Mouse (Mus musculus) heart, adult 10 weeks (tissue): Measurements from ENCODE around the gene Hoxb5. TPM values are rescaled to one million over a fixed set of nuclear protein-coding genes. Genes with fewer than 3 reads are reported as not detected.

Source experiments
- polyA plus RNA-seq: library from polyadenylated mRNA; stranded (reverse); fragments of 350-450 nt; fragmentation: Illumina TruSeq; extraction: RNeasy Lipid Tissue Mini Kit (QIAGEN cat#74804); gene quantifications from one replicate; pipeline ENCODE4 v1.2.3, GENCODE M21; 2014; ENCODE audit warnings: low read depth, low replicate concordance

Gene Hoxb5
- polyA plus RNA-seq: not detected

DNA sequence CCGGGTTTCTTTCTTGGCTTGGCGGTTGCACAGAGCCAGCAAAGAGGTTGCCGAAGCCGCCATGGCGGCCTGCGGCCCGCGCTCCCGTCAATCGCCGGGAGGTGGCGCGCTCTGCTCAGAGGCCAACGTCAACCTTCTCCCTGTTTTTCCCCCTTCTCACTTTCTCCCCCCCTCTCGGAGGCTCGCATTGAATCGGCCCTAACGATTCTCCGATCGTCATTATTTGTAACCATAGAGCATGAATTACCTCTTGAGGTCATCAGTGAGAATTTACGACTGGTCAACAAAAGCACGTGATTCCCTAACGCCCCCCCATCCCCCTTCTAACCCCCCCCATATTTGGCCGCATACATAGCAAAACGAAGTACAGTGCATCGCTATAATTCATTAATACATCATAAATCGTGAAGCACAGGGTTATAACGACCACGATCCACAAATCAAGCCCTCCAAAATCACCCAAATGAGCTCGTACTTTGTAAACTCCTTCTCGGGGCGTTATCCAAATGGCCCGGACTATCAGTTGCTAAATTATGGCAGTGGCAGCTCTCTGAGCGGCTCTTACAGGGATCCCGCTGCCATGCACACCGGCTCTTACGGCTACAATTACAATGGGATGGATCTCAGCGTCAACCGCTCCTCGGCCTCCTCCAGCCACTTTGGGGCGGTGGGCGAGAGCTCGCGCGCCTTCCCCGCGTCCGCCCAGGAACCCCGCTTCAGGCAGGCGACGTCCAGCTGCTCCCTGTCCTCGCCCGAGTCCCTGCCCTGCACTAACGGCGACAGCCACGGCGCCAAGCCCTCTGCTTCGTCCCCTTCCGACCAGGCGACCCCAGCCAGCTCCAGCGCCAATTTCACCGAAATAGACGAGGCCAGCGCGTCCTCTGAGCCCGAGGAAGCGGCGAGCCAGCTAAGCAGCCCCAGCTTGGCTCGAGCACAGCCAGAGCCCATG lies at the start of gene Hoxb5:
TSS of gene Hoxb5 (plus strand) at position 186 of the 949 bp plus-strand sequence.

DNA sequence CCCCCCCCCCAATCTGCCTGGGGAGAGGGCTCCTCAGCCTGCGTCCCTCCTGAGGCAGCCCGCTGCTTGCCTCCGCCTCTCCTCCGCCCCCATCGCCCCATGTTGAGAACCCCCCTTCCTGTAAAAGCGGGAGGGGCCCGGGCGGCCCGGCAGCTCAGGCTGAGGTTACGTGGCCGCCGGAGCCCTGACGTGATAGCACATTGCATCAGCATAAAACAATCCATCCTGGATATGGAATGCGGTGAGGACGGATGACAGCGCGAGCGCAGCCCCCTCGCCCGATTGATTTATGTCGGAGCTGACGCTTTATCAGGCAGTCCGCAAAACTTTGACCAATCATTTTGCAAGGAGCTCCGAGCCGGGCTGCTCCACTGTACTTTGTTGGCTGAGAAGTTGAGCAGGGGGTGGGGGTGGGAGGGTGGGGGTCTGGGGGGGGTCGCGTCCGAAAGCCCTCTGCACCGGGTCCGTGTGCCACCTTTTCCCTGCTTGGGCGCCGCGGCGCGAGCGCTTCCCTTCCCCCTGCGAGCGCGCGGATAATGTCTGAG lies 32.1 kb upstream of the Hoxb5 start, which contains the start of gene Hoxb9:
TSS of gene Hoxb9 (plus strand) at position 462 of the 545 bp plus-strand sequence.

DNA sequence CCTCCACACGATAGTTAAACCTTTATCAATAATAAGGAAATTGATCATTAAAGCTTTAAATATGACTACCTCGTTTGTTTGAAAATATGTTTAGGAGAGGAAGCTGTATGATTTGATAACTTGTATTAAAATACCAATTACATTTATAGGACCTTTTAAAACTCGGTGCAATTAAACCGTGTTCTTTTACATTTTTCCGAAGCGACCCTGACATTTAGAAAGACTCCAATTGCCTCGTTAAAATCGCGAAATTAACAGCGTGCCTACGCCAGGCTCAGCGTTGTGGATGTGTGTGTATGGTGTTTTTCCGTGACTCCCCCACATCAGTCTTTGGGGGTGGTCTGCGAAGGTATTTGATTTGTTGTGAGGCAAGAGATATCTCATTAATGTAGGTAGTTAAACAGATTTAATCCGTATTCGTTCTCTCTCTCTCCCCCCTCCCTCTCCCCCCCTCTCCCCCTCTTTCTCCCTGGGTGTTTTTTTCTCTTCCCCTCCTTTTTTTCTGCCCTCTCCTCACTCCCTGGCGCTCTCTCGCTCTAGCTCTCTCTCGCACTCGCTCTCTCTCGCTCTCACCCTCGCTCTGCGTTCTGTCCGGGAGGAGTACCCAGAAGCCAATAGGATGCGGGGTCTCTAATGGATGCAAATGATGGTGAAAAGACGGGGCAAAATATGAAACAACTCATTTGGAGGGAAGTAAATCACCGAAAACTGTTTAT lies 21.1 kb upstream of the Hoxb5 start, which contains the start of gene Hoxb8:
TSS of gene Hoxb8 (plus strand) at position 51 of the 716 bp plus-strand sequence.

DNA sequence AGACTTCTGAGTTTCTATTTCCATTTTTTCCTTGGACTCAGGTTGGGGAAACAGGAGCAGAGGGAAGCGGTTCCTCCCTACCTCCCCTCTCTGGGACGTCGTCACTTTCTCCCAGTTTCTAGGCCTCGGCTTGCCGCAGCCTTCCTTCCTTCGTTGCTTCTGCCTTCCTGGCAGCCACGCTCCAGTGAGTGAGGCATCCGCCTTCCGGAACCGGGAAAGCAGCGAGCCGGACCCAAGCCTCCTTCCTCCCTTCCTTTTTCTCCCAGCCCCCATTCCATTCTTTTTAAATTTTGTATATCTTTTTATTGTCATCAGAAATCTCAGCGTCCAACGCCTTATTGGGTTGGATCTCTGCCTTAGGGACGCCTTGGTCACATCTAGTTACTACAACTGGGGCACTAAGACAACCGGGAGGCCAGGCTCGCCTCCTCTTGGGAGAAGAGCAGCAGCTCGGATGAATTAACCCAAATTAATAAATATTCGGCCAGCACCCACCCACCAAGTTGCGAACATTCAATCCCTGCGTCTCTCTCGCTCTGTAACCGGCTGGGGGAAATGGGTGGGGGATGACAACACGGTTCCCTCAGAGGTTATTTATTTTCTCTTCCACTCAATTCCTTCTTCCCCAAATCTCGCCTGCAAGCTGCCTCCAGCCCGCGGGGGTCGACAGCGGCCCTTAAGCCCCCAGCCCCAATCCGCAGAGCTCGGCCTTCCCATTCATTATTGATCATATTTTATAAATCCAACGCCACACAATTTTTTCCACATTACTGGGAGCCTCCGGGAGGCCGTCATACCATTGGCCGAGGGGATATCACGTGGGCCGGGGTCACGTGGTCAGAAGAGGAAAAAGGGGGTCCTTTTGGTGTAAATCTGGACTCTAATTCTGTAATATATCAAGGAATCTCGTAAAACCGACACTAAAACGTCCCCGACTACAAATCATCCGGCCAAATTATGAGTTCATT lies 17.1 kb upstream of the Hoxb5 start, which contains the start of gene Hoxb7:
TSS of gene Hoxb7 (plus strand) at position 853 of the 968 bp plus-strand sequence.

DNA sequence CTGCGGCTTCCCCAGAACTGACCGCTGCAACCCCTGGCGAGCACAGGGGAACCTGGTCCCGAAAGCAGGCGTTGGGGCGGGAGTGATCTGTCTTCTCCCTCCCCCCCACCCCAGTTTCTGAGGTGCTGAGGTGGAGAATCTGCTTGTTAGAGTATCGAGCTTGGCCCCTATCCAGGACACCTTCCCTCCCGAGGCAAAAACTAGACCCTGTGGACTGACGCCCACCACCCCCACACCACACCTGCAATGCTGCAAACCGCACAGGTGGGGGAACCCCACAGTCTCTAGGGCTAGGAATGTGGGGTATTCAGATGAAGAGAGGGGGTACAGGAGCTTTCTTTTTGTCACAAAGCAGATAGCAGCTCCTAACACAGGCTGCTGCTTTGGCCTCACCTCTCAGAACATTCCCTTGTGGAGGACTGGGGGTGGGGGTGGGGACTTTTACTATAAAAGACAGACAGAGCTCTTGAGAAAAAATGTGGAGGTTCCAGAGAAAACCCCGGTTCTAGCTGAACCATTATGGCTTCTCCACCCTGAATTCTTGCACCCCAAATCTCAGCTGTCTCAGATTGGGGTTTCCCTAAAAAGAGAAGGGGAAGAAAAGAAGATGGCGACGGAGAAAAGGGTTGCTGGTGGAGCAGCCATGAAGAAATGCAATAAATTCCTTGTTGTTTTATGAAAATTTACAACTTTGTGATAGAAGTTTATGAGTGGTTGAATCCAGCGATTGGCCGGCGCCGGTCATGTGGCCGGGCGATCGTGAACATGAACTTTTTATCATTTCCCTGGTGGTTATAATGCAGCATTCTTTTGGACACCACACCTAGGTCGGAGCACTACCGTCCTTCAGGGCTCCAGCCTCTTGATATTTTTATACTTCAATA lies 11.2 kb upstream of the Hoxb5 start, which contains the start of gene Hoxb6:
TSS of gene Hoxb6 (plus strand) at position 796 of the 884 bp plus-strand sequence.

DNA sequence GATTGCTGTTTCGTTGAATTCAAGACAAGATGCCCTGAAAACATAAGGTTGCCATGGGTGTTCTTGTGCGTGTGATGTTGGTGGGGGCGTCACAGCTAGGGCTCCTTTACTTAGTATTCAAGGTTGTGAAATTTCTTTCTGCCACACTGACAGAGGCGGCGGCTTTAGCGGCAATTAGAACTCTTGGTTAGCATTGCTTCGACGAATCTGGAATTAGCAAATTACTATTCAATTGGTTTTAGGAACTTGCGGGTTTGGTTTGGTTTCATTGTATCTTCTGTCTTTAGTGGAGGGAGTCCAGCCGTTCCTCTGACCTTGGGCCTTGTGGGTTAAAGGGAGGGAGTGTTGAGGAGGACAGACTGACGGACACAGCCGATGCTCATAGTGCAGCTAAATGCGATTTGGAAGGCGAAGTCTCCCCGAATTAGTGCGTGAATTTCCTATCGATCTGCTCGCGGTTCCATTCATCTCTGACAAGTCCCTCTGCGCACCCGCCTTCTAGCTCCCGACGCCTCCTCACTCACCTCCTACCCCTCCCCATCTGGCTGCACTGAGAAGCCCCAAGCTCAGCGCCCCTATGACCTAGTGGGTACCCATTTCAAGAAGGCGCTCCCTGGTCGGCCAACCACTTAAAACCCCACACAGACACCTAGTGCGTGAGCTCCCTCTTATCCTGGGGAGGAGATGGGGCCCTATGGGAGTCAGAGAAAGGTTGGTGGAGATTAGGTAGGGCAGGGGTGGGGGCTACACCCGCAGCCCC lies 14.7 kb downstream of the Hoxb5 start, which contains the start of gene Hoxb4:
TSS of gene Hoxb4 (plus strand) at position 660 of the 760 bp plus-strand sequence.

DNA sequence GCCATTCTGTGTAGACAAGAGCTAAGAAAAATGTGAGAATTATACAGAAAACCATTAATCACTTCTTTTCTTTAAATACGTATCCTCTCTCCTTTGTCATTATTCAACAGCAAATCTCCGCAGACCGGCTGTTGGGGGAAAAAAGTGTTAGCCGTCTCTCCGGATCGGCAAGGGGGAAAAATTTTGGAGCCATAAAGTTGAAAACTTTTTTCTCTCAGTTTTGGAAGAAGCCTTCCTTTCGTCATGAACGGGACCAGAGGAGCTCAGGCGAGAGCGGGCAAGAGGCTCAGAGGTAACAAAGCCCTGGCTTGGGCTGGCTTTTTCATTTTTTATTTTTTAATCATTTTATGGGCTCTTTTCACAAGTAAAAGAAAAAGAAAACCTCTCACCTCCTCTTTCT lies 20.0 kb downstream of the Hoxb5 start, which contains the start of gene Hoxb3:
TSS of gene Hoxb3 (plus strand) at position 173 of the 400 bp plus-strand sequence.

DNA sequence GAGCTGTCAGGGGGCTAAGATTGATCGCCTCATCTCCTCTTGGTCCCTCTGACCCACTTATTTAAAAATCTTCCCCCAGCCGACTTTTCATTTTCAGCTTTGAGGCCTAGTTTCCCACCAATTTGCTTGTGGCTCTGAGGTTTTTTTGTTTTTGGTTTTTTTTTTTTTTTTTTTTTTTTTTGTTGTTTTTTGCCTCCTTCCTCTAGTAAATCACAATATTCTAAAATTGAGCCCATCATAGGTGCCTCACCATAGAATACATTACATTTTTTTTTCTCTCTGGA lies 47.1 kb downstream of the Hoxb5 start, which contains the start of gene Hoxb2:
TSS of gene Hoxb2 (plus strand) at position 185 of the 284 bp plus-strand sequence.

Other genes with a start within 250 kb of the Hoxb5 start
- 33.0 TPM for gene Ube2z, start 237.9 kb upstream of the Hoxb5 start, polyA plus RNA-seq
- 3,747 TPM for gene Atp5g1, start 227.7 kb upstream of the Hoxb5 start, polyA plus RNA-seq
- not detected for gene Calcoco2, start 191.4 kb upstream of the Hoxb5 start, polyA plus RNA-seq
- not detected for gene Ttll6, start 169.6 kb upstream of the Hoxb5 start, polyA plus RNA-seq
- gene Hoxb13, start 109.0 kb upstream of the Hoxb5 start, polyA plus RNA-seq: not detected
- not detected for gene Hoxb9, start 31.9 kb upstream of the Hoxb5 start, polyA plus RNA-seq
- not detected for gene Hoxb8, start 21.4 kb upstream of the Hoxb5 start, polyA plus RNA-seq
- gene Hoxb7, start 16.7 kb upstream of the Hoxb5 start, polyA plus RNA-seq: not detected
- not detected for gene Hoxb6, start 10.9 kb upstream of the Hoxb5 start, polyA plus RNA-seq
- gene Hoxb4, start 14.9 kb downstream of the Hoxb5 start, polyA plus RNA-seq: 0.84 TPM
- 0.31 TPM for gene Hoxb3, start 20.0 kb downstream of the Hoxb5 start, polyA plus RNA-seq
- 0.86 TPM for gene Hoxb2, start 47.2 kb downstream of the Hoxb5 start, polyA plus RNA-seq
- gene Hoxb1, start 62.4 kb downstream of the Hoxb5 start, polyA plus RNA-seq: not detected
- not detected for gene Skap1, start 161.3 kb downstream of the Hoxb5 start, polyA plus RNA-seq